Mouse (Mus musculus) stomach, postnatal 0 days (tissue): ENCODE data around the gene Cdc42bpa. TPM values are rescaled to one million over a fixed set of nuclear protein-coding genes. Genes with fewer than 3 reads are reported as not detected.
A peak's percentile ranks its signal among the peaks of the same experiment; 100 is the strongest.

Experiments used
- ATAC-seq: fragments of 200-750 bp; cut with Nextera tagmentation; 2 replicates; pipeline ENCODE4 v1.8.0; 2017; ENCODE audit not compliant: low FRiP score, low TSS enrichment
- DNase-seq: peaks from one replicate; pipeline ENCODE4 v3.0.0-alpha.2; 2016; ENCODE audit warnings: low spot score
- H3K27ac ChIP-seq: fragments of 300-500 bp; sonication (generic); replicated peaks from 2 replicates; pipeline ENCODE4 v1.5.1; 2014; ENCODE audit warnings: mild to moderate bottlenecking, control low read depth
- H3K27me3 ChIP-seq: fragments of 300-500 bp; sonication (generic); 2 replicates; pipeline ENCODE4 v1.6.1; 2014; ENCODE audit warnings: low read length; ENCODE audit not compliant: control insufficient read depth, insufficient read depth
- H3K36me3 ChIP-seq: fragments of 300-500 bp; sonication (generic); 2 replicates; pipeline ENCODE4 v1.6.1; 2014; ENCODE audit warnings: low read length, mixed read lengths; ENCODE audit not compliant: control insufficient read depth, insufficient read depth
- H3K4me1 ChIP-seq: fragments of 300-500 bp; sonication (generic); replicated peaks from 2 replicates; pipeline ENCODE4 v1.6.1; 2014; ENCODE audit warnings: antibody characterized with exemption; ENCODE audit not compliant: control insufficient read depth, insufficient read depth
- H3K4me2 ChIP-seq: fragments of 300-500 bp; sonication (generic); replicated peaks from 2 replicates; pipeline ENCODE4 v1.6.1; 2014; ENCODE audit warnings: low read depth, mild to moderate bottlenecking, control low read depth, moderate library complexity
- H3K4me3 ChIP-seq: fragments of 300-500 bp; sonication (generic); 2 replicates; pipeline ENCODE4 v1.5.1; 2014; ENCODE audit warnings: low read depth, low read length, control low read depth
- H3K9ac ChIP-seq: fragments of 300-500 bp; sonication (generic); 2 replicates; pipeline ENCODE4 v1.6.1; 2014; ENCODE audit warnings: mild to moderate bottlenecking, low read length, control low read depth, mixed read lengths
- H3K9me3 ChIP-seq: fragments of 300-500 bp; sonication (generic); 2 replicates; pipeline ENCODE4 v1.6.1; 2016; ENCODE audit warnings: low read length; ENCODE audit not compliant: control insufficient read depth
- CTCF ChIP-seq: IDR thresholded peaks from 2 replicates; pipeline ENCODE4 v1.5.1; 2016; ENCODE audit warnings: antibody characterized with exemption, low read depth, mild to moderate bottlenecking, moderate library complexity
- EP300 ChIP-seq: optimal IDR thresholded peaks from 2 replicates; pipeline ENCODE3; 2016; ENCODE audit warnings: antibody characterized with exemption
- WGBS: fragments of 180-500 bp; shearing (Covaris S2); extraction: QIAGEN DNeasy Blood & Tissue Kit; methylation state at CpG from one replicate; pipeline ENCODE4 v1.1.7; 2014; 5-methylcytosine and 5-hydroxymethylcytosine counted together
- polyA plus RNA-seq: library from polyadenylated mRNA; unstranded; fragments of >200 nt; fragmentation: Nextera tagmentation; extraction: Ambion mirVana; gene quantifications from 2 replicates; pipeline ENCODE4 v1.2.1, GENCODE M21; 2015

The Cdc42bpa gene
- polyA plus RNA-seq, 1 experiment from 2014 or later, result 8.0 TPM

DNA sequence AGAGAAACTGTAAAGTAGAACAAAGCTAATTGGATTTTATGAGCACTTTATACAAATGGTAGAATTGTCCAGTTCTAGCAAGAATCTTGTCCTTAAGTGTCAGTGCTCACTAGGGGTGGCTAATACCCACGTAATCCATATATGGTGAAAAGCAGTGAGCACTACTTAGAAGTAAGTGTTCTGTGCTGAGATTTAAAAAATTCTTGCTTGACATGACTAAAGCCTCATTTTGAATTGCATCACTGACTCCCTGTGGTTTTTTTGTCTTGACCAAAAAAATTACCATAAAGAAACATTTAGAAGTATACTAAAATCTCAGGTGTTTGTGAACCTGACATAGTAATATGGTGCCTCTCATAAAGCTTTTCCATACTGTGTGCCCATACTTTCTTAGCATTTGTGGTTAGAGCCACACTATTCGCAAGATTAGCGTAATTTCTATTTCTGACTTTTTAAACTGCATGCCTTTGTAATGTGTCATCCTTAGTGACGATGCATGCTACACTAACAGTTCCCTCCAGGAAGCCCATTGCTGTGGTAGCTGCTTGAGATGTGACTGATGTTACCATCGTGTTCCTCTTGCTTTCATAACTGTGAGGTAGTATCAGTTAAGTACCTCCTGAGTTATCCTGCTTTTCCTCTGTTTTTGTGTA is 9.6 kb downstream of the Cdc42bpa start:
- H3K27ac ChIP-seq, result 0 out of 2 replicates have a peak overlapping the region, but pooled peaks have one; percentile 30
- no peak overlapping the region for H3K4me2 ChIP-seq
- no peaks in the 10 kb centered on the region for H3K4me1 ChIP-seq
- TF ChIP-seq CTCF (no peak), EP300 (no peak)
- H3K27me3 ChIP-seq, result no peaks in the 10 kb centered on the region
- no peaks in the 10 kb centered on the region for H3K9me3 ChIP-seq
- no peaks in the 10 kb centered on the region for H3K36me3 ChIP-seq
- no peak overlapping the region for H3K9ac ChIP-seq
- ATAC-seq (0 out of 2 replicates have a peak, but pooled peaks have one; percentile 29), DNase-seq (no peak)
- no peak overlapping the region for H3K4me3 ChIP-seq
- 47% methylated on average over 5 of the region's 5 CpGs for WGBS

GRCm38 (mm10) chr1:179975021-179975420 is 14.7 kb downstream of the Cdc42bpa start:
- Histone ChIP-seq H3K4me3 (no peak overlapping the region), H3K27me3 (no peaks in the 10 kb centered on the region), H3K9ac (no peak overlapping the region), H3K36me3 (no peaks in the 10 kb centered on the region), H3K9me3 (no peaks in the 10 kb centered on the region), H3K4me1 (no peaks in the 10 kb centered on the region), H3K27ac (no peak overlapping the region), H3K4me2 (no peak overlapping the region)
- no peak for ATAC-seq
- no peak for TF ChIP-seq EP300
- TF ChIP-seq CTCF, result no peak
- 70% methylated on average over 6 of the region's 6 CpGs for WGBS
- no peak for DNase-seq

DNA sequence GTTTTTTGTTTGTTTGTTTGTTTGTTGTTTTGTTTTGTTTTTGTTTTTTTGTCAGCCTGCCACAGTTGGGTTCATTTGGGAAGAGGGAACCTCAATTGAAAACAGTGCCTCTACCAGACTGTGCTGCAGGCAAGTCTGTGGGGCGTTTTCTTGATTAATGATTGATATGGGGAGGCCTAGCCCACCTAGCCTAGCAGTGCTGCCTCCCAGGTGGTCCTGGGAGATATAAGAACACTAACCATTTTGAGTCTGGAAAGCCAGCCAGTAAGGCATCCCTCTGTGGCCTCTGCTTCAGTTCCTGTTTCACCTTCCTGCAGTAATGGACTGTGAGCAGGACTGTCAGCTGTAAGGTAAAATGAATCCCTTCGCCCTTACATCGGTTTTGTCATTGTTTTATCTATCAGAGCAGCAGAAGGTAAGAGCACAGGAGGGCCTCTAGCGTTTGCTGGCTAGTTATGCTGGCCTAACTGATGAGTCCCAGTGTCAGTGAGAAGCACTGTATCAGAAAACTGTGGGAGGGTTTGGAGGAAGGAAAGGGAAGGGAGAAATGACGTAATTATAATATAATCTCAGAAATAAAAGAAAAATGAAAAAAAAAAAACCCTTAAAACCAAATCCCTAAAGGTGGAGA is 15.5 kb downstream of the Cdc42bpa start:
- H3K9ac ChIP-seq, result no peak overlapping the region
- no peaks in the 10 kb centered on the region for H3K27me3 ChIP-seq
- no peaks in the 10 kb centered on the region for H3K36me3 ChIP-seq
- no peak for TF ChIP-seq EP300
- no peak for TF ChIP-seq CTCF
- no peaks in the 10 kb centered on the region for H3K4me1 ChIP-seq
- ATAC-seq, result no peak
- no peak overlapping the region for H3K27ac ChIP-seq
- 61% methylated on average over 5 of the region's 5 CpGs for WGBS
- H3K4me2 ChIP-seq, result no peak overlapping the region
- H3K4me3 ChIP-seq, result no peak overlapping the region
- no peaks in the 10 kb centered on the region for H3K9me3 ChIP-seq
- DNase-seq, result no peak

- H3K36me3 ChIP-seq, result no peaks in the 10 kb centered on the region
- DNase-seq (no peak), ATAC-seq (no peak)
- no peak overlapping the region for H3K9ac ChIP-seq
- no peak overlapping the region for H3K4me3 ChIP-seq
- no peaks in the 10 kb centered on the region for H3K27me3 ChIP-seq
- H3K27ac ChIP-seq, result no peak overlapping the region
- H3K4me1 ChIP-seq, result no peaks in the 10 kb centered on the region
- WGBS, result 70% methylated on average over 6 of the region's 6 CpGs
- no peak for TF ChIP-seq EP300
- no peak for TF ChIP-seq CTCF
- no peaks in the 10 kb centered on the region for H3K9me3 ChIP-seq
- H3K4me2 ChIP-seq, result no peak overlapping the region
Observed at GRCm38 (mm10) chr1:179977437-179977836, 17.2 kb downstream of the Cdc42bpa start.

DNA sequence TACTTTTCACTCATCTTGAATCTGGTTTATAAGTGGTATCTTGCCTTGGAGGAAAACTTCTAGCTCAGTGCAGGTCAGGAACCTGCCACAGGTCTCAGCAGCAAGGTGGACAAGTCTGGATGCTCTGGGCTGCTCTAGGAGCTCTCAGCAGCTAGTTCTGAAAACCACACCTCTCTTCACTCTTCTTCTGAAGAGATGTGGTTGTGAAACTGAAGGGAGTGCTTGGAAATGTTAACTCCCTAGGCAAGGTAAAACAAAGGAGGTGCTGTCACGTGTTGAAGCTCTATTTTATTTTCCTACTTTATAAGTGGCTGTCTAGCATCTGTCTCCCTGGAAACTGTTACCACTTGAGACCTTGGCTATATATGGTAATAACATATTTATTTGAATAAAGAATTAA is 18.5 kb downstream of the Cdc42bpa start:
- no peaks in the 10 kb centered on the region for H3K9me3 ChIP-seq
- ATAC-seq, result no peak
- H3K27ac ChIP-seq, result no peak overlapping the region
- no peak for DNase-seq
- H3K4me2 ChIP-seq, result no peak overlapping the region
- H3K9ac ChIP-seq, result no peak overlapping the region
- H3K36me3 ChIP-seq, result no peaks in the 10 kb centered on the region
- no peaks in the 10 kb centered on the region for H3K4me1 ChIP-seq
- H3K4me3 ChIP-seq, result no peak overlapping the region
- WGBS, result 59% methylated on average over 1 of the region's 1 CpGs
- TF ChIP-seq EP300 (no peak), CTCF (no peak)
- no peaks in the 10 kb centered on the region for H3K27me3 ChIP-seq

DNA sequence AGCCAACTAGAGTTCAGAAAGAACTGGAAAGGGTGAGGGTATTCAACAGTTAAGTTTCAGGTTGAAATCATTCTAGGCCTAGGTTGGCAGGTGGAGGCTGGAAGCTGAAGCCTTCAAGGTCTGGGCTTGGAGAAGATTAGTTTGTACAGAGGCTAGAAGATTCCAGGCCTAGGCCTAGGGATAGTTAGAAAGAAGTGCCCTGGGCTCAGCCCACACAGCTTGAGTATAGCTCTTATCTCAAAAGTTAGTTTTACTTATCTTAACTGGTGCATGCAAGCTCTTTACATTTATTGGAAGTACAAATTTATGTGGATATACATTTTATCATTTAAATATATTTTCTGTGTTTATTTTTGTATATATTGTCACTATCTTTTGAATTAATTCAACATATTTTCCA is 21.4 kb downstream of the Cdc42bpa start:
- Histone ChIP-seq H3K27ac (no peak overlapping the region), H3K27me3 (no peaks in the 10 kb centered on the region), H3K4me2 (no peak overlapping the region), H3K9me3 (no peaks in the 10 kb centered on the region), H3K4me1 (no peaks in the 10 kb centered on the region), H3K4me3 (no peak overlapping the region), H3K36me3 (no peaks in the 10 kb centered on the region), H3K9ac (no peak overlapping the region)
- TF ChIP-seq EP300 (no peak), CTCF (no peak)
- ATAC-seq, result no peak
- no peak for DNase-seq
